Mouse (Mus musculus) CH12.LX (cell line): ENCODE results near the gene 2310061I04Rik. TPM values are rescaled to one million over a fixed set of nuclear protein-coding genes. Genes with fewer than 3 reads are reported as not detected.

ENCODE experiments used
- DNase-seq: peaks from one replicate; pipeline ENCODE4 v3.0.0-alpha.2; 2013; ENCODE audit errors: extremely low read depth
- H3K27ac ChIP-seq: 2 replicates; pipeline ENCODE4 v1.5.1; 2012; ENCODE audit warnings: low read depth, mild to moderate bottlenecking, control low read depth, moderate library complexity; ENCODE audit not compliant: insufficient read depth
- H3K27me3 ChIP-seq: replicated peaks from 2 replicates; pipeline ENCODE3; 2012; ENCODE audit warnings: inconsistent platforms
- H3K36me3 ChIP-seq, 2 experiments: replicated peaks in 1 of 2; 2 replicates each; pipeline versions ENCODE3 to v1.6.1; 2012; ENCODE audit warnings: inconsistent platforms in 1 of 2, low read length in 1 of 2, mild to moderate bottlenecking in 1 of 2, mixed read lengths in 1 of 2, moderate library complexity in 1 of 2; ENCODE audit not compliant: control insufficient read depth in 1 of 2, insufficient read depth in 1 of 2
- H3K4me1 ChIP-seq, 2 experiments: 2 replicates each; pipeline ENCODE4 v1.6.1; 2012; ENCODE audit warnings: inconsistent platforms in 1 of 2, moderate library complexity in 1 of 2; ENCODE audit not compliant: insufficient read depth in 2 of 2, control insufficient read depth in 1 of 2
- H3K4me2 ChIP-seq: 2 replicates; pipeline ENCODE4 v1.6.1; 2012; ENCODE audit warnings: low read depth, mild to moderate bottlenecking, control low read depth; ENCODE audit not compliant: poor library complexity, insufficient read depth, severe bottlenecking
- H3K4me3 ChIP-seq, 3 experiments: fragments of 150-350 bp in 1 of 3; sonication (generic) in 1 of 3; replicated peaks in 1 of 3; 2 replicates each; pipeline versions ENCODE3 to v1.5.1; 2011 to 2012; ENCODE audit warnings: low read depth in 2 of 3, low read length in 2 of 3, mild to moderate bottlenecking in 2 of 3, moderate library complexity in 2 of 3, control low read depth in 1 of 3, improper control_type of control experiment in 1 of 3, inconsistent platforms in 1 of 3, mixed read lengths in 1 of 3; ENCODE audit not compliant: poor library complexity in 1 of 3
- H3K79me2 ChIP-seq: replicated peaks from 2 replicates; pipeline ENCODE4 v1.6.1; 2012; ENCODE audit warnings: mild to moderate bottlenecking, moderate library complexity; ENCODE audit not compliant: control insufficient read depth, poor library complexity, insufficient read depth, severe bottlenecking; ENCODE audit errors: extremely low read depth
- H3K9ac ChIP-seq: 2 replicates; pipeline ENCODE4 v1.6.1; 2012; ENCODE audit warnings: low read depth, mild to moderate bottlenecking, control low read depth, moderate library complexity; ENCODE audit not compliant: insufficient read depth
- H3K9me3 ChIP-seq: replicated peaks from 2 replicates; pipeline ENCODE3; 2012; ENCODE audit warnings: low read length, inconsistent platforms, mixed read lengths
- BHLHE40 ChIP-seq: IDR thresholded peaks from 2 replicates; pipeline ENCODE4 v1.6.1; 2011; ENCODE audit warnings: mild to moderate bottlenecking, low read depth, low read length, improper control_type of control experiment
- CHD2 ChIP-seq: IDR thresholded peaks from 2 replicates; pipeline ENCODE4 v1.6.1; 2011; ENCODE audit warnings: low read length, improper control_type of control experiment
- CTCF ChIP-seq, 2 experiments: IDR thresholded peaks in 1 of 2; conservative IDR thresholded peaks in 1 of 2; 2 replicates each; pipeline ENCODE4 v1.5.1; 2011 to 2012; ENCODE audit warnings: low read depth in 2 of 2, low read length in 2 of 2, improper control_type of control experiment in 1 of 2, inconsistent platforms in 1 of 2, mild to moderate bottlenecking in 1 of 2, moderate library complexity in 1 of 2
- E2F4 ChIP-seq: IDR thresholded peaks from 2 replicates; pipeline ENCODE4 v1.6.1; 2011; ENCODE audit warnings: low read depth, low read length, improper control_type of control experiment; ENCODE audit not compliant: insufficient replicate concordance
- ELF1 ChIP-seq: IDR thresholded peaks from 2 replicates; pipeline ENCODE4 v1.6.1; 2014; ENCODE audit warnings: low read depth, mild to moderate bottlenecking, inconsistent platforms, low read length, improper control_type of control experiment
- JUN ChIP-seq: IDR thresholded peaks from 2 replicates; pipeline ENCODE4 v1.6.1; 2011; ENCODE audit warnings: low read depth, mild to moderate bottlenecking, low read length, improper control_type of control experiment, moderate library complexity; ENCODE audit not compliant: insufficient read depth
- MAX ChIP-seq: IDR thresholded peaks from 2 replicates; pipeline ENCODE4 v1.6.1; 2011; ENCODE audit warnings: low read length, improper control_type of control experiment
- MAZ ChIP-seq: IDR thresholded peaks from 2 replicates; pipeline ENCODE4 v1.6.1; 2012; ENCODE audit warnings: low read depth, mild to moderate bottlenecking, inconsistent platforms, low read length, improper control_type of control experiment, moderate library complexity
- MEF2A ChIP-seq: IDR thresholded peaks from 2 replicates; pipeline ENCODE4 v1.6.1; 2014; ENCODE audit warnings: low read depth, mild to moderate bottlenecking, inconsistent platforms, low read length, improper control_type of control experiment, borderline replicate concordance
- POLR2AphosphoS2 ChIP-seq: IDR thresholded peaks from 2 replicates; pipeline ENCODE4 v1.6.1; 2011; ENCODE audit warnings: low read depth, low read length, improper control_type of control experiment
- RAD21 ChIP-seq: IDR thresholded peaks from 2 replicates; pipeline ENCODE4 v1.6.1; 2011; ENCODE audit warnings: low read depth, mild to moderate bottlenecking, low read length, improper control_type of control experiment, moderate library complexity
- SIN3A ChIP-seq: IDR thresholded peaks from 2 replicates; pipeline ENCODE4 v1.6.1; 2012; ENCODE audit warnings: low read length, improper control_type of control experiment, inconsistent platforms
- SMC3 ChIP-seq: IDR thresholded peaks from 2 replicates; pipeline ENCODE4 v1.6.1; 2011; ENCODE audit warnings: low read depth, low read length, improper control_type of control experiment
- TBP ChIP-seq: conservative IDR thresholded peaks from 2 replicates; pipeline ENCODE4 v1.6.1; 2011; ENCODE audit warnings: low read depth, low read length, improper control_type of control experiment
- UBTF ChIP-seq: IDR thresholded peaks from 2 replicates; pipeline ENCODE4 v1.6.1; 2012; ENCODE audit warnings: low read depth, mild to moderate bottlenecking, inconsistent platforms, low read length, improper control_type of control experiment, moderate library complexity
- ZNF384 ChIP-seq: IDR thresholded peaks from 2 replicates; pipeline ENCODE4 v1.6.1; 2012; ENCODE audit warnings: low read depth, low read length, improper control_type of control experiment, inconsistent platforms
- dilution Hi-C: fragments of 300-500 bp; cut with MboI; formaldehyde crosslinking; loops from 2 replicates; pipeline ENCODE4 v1.14.3; 2020; ENCODE audit warnings: low sequenced_read_pairs; ENCODE audit not compliant: extremely low pct_unique_long_range_greater_than_20kb, extremely low pct_ligation_motif_present
- in situ Hi-C: fragments of 300-500 bp; cut with MboI; formaldehyde crosslinking; loops from 3 replicates; pipeline ENCODE4 v1.14.3; 2019; ENCODE audit warnings: low sequenced_read_pairs, low pct_ligation_motif_present, low pct_unique_long_range_greater_than_20kb, mixed read lengths
- polyA plus RNA-seq: library from polyadenylated mRNA; unstranded; fragments of >175 nt; gene quantifications from 2 replicates; pipeline ENCODE4 v1.2.1, GENCODE M21; 2012; ENCODE audit warnings: low read depth; ENCODE audit not compliant: insufficient read length
- total RNA-seq, 2 experiments: library from RNA; depleted of rRNA; stranded (reverse); fragments of 300-350 nt in 1 of 2; fragments of >200 nt in 1 of 2; gene quantifications; 2 replicates each; pipeline ENCODE4 v1.2.3; 2012 to 2014

2310061I04Rik gene
- total and polyA plus RNA-seq, 3 experiments: 5.7 to 46.4 (median 8.7) TPM

GRCm38 (mm10) chr17:35868165-35868820 lies 28.9 kb downstream of the 2310061I04Rik start (continued):
- TF ChIP-seq MAX (no peak), ZNF384 (no peak), SIN3A (no peak; the same call in none of the 2 replicates), MAZ (peak; percentile 15; the same call in 1 of the 2 replicates), JUN (no peak), TBP (no peak), CTCF (conservative IDR thresholded peaks at IDR 0.05 in 1 of 2, IDR thresholded peaks at IDR 0.05 in 1 of 2; ENCODE audit: low read depth in 2 of 2, low read length in 2 of 2) (peak in 1 of 2 experiments; percentile 27; a peak in 2 of 4 replicates), BHLHE40 (no peak)

GRCm38 (mm10) chr17:35866911-35867890 lies 30.0 kb downstream of the 2310061I04Rik start:
- dilution Hi-C loops: no loop called here
- peaks cover 36% of the 10 kb centered on the region for H3K79me2 ChIP-seq
- in situ Hi-C loops: loop anchor here (10.0 kb wide), 1 partner anchor 132 kb away; no protein-coding TSS in a partner anchor
- no peaks in the 10 kb centered on the region for H3K27me3 ChIP-seq
- H3K27ac ChIP-seq: peak overlapping the region; percentile 74
- peaks cover 4% of the 10 kb centered on the region for H3K9me3 ChIP-seq
- peaks cover 0 to 21% of the 10 kb centered on the region in 2 experiments; a peak in 2 of 4 replicates for H3K4me1 ChIP-seq
- peak overlapping the region; percentile 63 to 99 (median 74) for H3K4me3 ChIP-seq
- H3K4me2 ChIP-seq: peak overlapping the region; percentile 91
- DNase-seq: peak; percentile 76
- peak overlapping the region; percentile 69 for H3K9ac ChIP-seq
- TF ChIP-seq CTCF (conservative IDR thresholded peaks at IDR 0.05 in 1 of 2, IDR thresholded peaks at IDR 0.05 in 1 of 2; ENCODE audit: low read depth in 2 of 2, low read length in 2 of 2) (peak in 1 of 2 experiments; percentile 71; a peak in 2 of 4 replicates), RAD21 (peak; percentile 42), CHD2 (peak; percentile 37; the same call in 1 of the 2 replicates), POLR2AphosphoS2 (no peak), ELF1 (0 out of 2 replicates have a peak, but pooled peaks have one; percentile 8), UBTF (peak; percentile 44; the same call in 1 of the 2 replicates), SMC3 (peak; percentile 31), E2F4 (no peak), SIN3A (peak; percentile 7; the same call in 1 of the 2 replicates), MEF2A (no peak; the same call in 1 of the 2 replicates)
- peaks cover 0 to 10% of the 10 kb centered on the region in 2 experiments for H3K36me3 ChIP-seq
